Mouse (Mus musculus): Measurements from ENCODE around the gene Ctsa. TPM values are rescaled to one million over a fixed set of nuclear protein-coding genes. Genes with fewer than 3 reads are reported as not detected.

Gene Ctsa
- total RNA-seq (2012; rRNA removed) = 45.5 and 46.1 TPM in 2 replicates
- total RNA-seq (2014; rRNA removed) = 17.5 and 19.9 TPM in 2 replicates
- 22.7 and 27.0 TPM in 2 replicates for polyA plus RNA-seq (2012; ENCODE audit: insufficient read length, low read depth)

DNA sequence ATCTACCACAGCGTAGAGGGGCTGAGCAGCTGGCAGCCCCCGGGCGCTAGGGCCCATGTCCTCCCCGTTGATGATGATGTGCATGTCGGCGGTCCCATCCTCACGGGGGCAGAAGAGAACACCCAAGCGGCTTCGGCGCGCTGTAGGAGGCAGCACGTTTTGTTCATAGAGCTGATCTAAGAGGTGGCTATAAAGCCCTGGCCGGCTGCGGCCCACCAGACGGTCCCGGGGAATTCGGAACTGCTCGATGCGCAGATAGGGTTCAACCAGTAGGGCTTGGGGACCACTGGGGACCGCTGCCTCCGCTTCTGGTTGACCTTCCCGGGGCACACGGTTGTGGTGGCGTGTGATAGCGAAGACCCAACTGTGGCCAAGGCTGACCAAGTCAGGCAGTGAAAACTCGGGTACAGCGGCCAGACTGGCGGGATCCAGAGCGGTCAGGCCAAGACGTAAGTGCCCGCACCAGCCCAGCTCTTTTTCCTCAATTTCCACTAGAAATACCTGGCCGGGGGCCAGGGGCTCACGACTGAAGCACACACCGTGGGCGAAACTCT, at the start of gene Ctsa:
TSS of gene Ctsa (plus strand) at position 126 of the 554 bp plus-strand sequence.
- in situ Hi-C loops (cut with MboI; ENCODE audit: low pct_ligation_motif_present, low pct_unique_long_range_greater_than_20kb, low sequenced_read_pairs) = loop anchor here (5.0 kb wide), 1 partner anchor 44 kb away; the partner anchor contains the start of gene Pcif1
- Histone ChIP-seq H3K27ac (ENCODE audit: insufficient read depth, low read depth) (peak within 1 kb of the TSS; percentile 26; the same call in 1 of the 2 replicates), H3K79me2 (replicated peaks; ENCODE audit: control insufficient read depth, extremely low read depth, insufficient read depth, poor library complexity, severe bottlenecking) (no peaks in the 10 kb centered on the region), H3K9ac (ENCODE audit: insufficient read depth, low read depth) (peak within 1 kb of the TSS; percentile 74), H3K36me3 (replicated peaks in 1 of 2; ENCODE audit: control insufficient read depth in 1 of 2, insufficient read depth in 1 of 2, low read length in 1 of 2) (peaks cover 15 to 31% of the 10 kb centered on the region in 2 experiments), H3K4me1 (ENCODE audit: control insufficient read depth in 1 of 2, insufficient read depth in 2 of 2) (peaks cover 12 to 44% of the 10 kb centered on the region in 2 experiments), H3K4me2 (ENCODE audit: insufficient read depth, low read depth, poor library complexity, severe bottlenecking) (peak within 1 kb of the TSS; percentile 53), H3K9me3 (replicated peaks; ENCODE audit: low read length) (no peaks in the 10 kb centered on the region), H3K27me3 (replicated peaks) (peaks cover 1% of the 10 kb centered on the region), H3K4me3 (replicated peaks in 1 of 3; ENCODE audit: low read depth in 2 of 3, low read length in 2 of 3, poor library complexity in 1 of 3) (peak within 1 kb of the TSS; percentile 58 to 70 (median 66))
- peak; percentile 59 for DNase-seq (ENCODE audit: extremely low read depth)
- TF ChIP-seq NELFE (IDR thresholded peaks at IDR 0.05; ENCODE audit: low read depth, low read length) = peak; percentile 30; the same call in 1 of the 2 replicates
- peak; percentile 80 for TF ChIP-seq BHLHE40 (IDR thresholded peaks at IDR 0.05; ENCODE audit: low read depth, low read length)
- TF ChIP-seq ETS1 (conservative IDR thresholded peaks at IDR 0.05; ENCODE audit: low read depth, low read length) = no peak
- no peak for TF ChIP-seq PAX5 (IDR thresholded peaks at IDR 0.05; ENCODE audit: low read length)
- peak; percentile 34; the same call in 1 of the 2 replicates for TF ChIP-seq SIN3A (IDR thresholded peaks at IDR 0.05; ENCODE audit: low read length)
- no peak for TF ChIP-seq ZNF384 (IDR thresholded peaks at IDR 0.05; ENCODE audit: low read depth, low read length)
- peak in 1 of 2 experiments; percentile 73; a peak in 2 of 4 replicates for TF ChIP-seq CTCF (conservative IDR thresholded peaks at IDR 0.05 in 1 of 2, IDR thresholded peaks at IDR 0.05 in 1 of 2; ENCODE audit: low read depth in 2 of 2, low read length in 2 of 2)
- peak; percentile 84; the same call in 1 of the 2 replicates for TF ChIP-seq CHD1 (IDR thresholded peaks at IDR 0.05; ENCODE audit: low read depth, low read length)
- peak; percentile 60; the same call in 1 of the 2 replicates for TF ChIP-seq UBTF (IDR thresholded peaks at IDR 0.05; ENCODE audit: low read depth, low read length)
- TF ChIP-seq MAZ (IDR thresholded peaks at IDR 0.05; ENCODE audit: low read depth, low read length) = 0 out of 2 replicates have a peak, but pooled peaks have one; percentile 14
- TF ChIP-seq POLR2A (IDR thresholded peaks at IDR 0.05; ENCODE audit: low read depth, low read length) = peak; percentile 54
- TF ChIP-seq MXI1 (IDR thresholded peaks at IDR 0.05; ENCODE audit: low read depth, low read length) = peak; percentile 73; the same call in 1 of the 2 replicates
- 0 out of 2 replicates have a peak, but pooled peaks have one; percentile 31 for TF ChIP-seq MYC (IDR thresholded peaks at IDR 0.05; ENCODE audit: low read depth, low read length)
- peak; percentile 21; the same call in 1 of the 2 replicates for TF ChIP-seq IRF4 (IDR thresholded peaks at IDR 0.05; ENCODE audit: low read depth, low read length)
- no peak for TF ChIP-seq KAT2A (IDR thresholded peaks at IDR 0.05; ENCODE audit: insufficient replicate concordance, low read length)
- TF ChIP-seq TBP (conservative IDR thresholded peaks at IDR 0.05; ENCODE audit: low read depth, low read length) = 0 out of 2 replicates have a peak, but pooled peaks have one; percentile 32
- TF ChIP-seq USF1 (IDR thresholded peaks at IDR 0.05; ENCODE audit: low read depth, low read length) = no peak
- TF ChIP-seq RAD21 (IDR thresholded peaks at IDR 0.05; ENCODE audit: low read depth, low read length) = peak; percentile 32
- 0 out of 2 replicates have a peak, but pooled peaks have one; percentile 31 for TF ChIP-seq HCFC1 (IDR thresholded peaks at IDR 0.05; ENCODE audit: low read depth, low read length)
- peak; percentile 39 for TF ChIP-seq SMC3 (IDR thresholded peaks at IDR 0.05; ENCODE audit: low read depth, low read length)
- dilution Hi-C loops (cut with MboI; ENCODE audit: extremely low pct_ligation_motif_present, extremely low pct_unique_long_range_greater_than_20kb, low sequenced_read_pairs) = no loop called here
